Mouse (Mus musculus) telencephalon, adult 2 months (tissue): Measurements from ENCODE around the gene Igfbp6.
A peak's percentile ranks its signal among the peaks of the same experiment; 100 is the strongest.
"Not testable (repeated sequence)": the region's sequence is repeated elsewhere in the genome, so short reads cannot be mapped to it uniquely, and the experiment has no call there.

Experiments used
- DNase-seq: peaks from one replicate; pipeline ENCODE4 v3.0.0-alpha.2; 2011; ENCODE audit warnings: low read depth, low spot score

The Igfbp6 gene

GRCm38 (mm10) chr15:102136129-102136758, 7.9 kb upstream of the Igfbp6 start, which contains the start of gene Spryd3:
Gene Spryd3 (minus strand): TSS chr15:102136234.
- peak; percentile 94 for DNase-seq

DNA sequence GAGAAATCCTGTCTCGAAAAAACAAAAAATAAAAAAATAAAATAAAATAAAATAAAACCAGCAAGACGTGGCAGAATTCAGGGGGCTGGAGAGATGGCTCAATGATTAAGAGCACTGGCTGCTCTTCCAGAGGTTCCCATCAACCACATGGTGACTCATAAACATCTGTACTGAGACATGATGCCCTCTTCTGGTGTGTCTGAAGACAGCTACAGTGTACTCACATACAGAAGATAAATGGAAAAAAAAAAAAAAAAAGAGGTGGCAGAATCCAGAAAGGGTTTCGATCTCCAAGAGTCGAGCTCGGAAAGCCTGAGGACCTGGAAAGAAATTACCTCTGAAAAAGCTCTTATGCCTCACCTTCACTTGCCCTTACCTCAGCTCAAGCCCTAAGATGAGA, 3.0 kb upstream of the Igfbp6 start:
- DNase-seq: no peak

DNA sequence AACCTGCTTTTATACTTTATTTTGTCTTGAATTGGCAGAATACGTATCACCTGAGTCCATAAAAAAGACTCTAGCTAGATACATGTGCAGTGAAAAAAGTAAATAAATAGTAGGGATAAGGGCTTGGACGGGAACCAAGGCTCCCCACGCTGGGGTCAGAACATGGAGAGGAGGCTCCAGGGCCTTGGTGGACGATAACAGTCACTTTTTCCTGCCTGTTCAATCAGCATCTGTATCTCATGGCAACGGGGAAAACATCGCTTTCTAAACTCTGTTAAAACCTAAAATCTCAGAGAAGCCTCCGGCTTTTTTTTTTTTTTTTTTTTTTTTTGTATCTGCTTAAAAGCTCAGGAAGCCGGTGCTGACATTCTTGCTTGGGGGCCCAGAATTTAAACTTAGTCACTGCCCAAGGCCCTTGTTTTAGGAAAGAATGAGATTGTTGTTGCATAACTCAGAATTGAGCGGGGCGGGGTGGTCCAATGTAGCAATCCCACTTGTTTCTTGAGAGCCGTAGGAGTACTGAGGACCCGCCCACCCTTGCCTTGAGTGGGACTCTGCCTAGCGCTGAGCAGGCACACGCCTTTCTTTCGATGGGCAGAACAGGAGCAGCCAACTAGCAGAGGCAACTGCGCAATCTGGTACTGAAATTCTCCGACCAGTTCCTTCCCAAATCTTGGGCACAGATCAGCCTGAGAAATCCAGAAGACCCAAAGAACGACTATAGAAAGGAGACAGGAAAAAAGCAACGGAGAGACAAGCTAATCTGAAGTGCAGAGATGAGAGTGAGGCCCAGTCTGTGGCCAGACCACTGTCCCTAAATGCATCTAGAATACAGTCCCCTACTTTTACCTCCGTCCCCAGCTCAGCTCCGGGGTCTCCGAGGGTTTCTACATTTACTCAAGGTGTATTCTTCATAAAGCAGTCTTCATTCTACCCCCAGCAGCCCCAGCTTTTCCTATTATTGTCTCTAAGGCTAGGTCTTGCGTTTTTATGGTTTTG, 949 bp upstream of the Igfbp6 start:
- DNase-seq: peak; percentile 42

- DNase-seq: no peak
Measured at GRCm38 (mm10) chr15:102144726-102145125, 564 bp downstream of the Igfbp6 start.

GRCm38 (mm10) chr15:102145330-102145729, 1.2 kb downstream of the Igfbp6 start:
- peak; percentile 75 for DNase-seq

DNA sequence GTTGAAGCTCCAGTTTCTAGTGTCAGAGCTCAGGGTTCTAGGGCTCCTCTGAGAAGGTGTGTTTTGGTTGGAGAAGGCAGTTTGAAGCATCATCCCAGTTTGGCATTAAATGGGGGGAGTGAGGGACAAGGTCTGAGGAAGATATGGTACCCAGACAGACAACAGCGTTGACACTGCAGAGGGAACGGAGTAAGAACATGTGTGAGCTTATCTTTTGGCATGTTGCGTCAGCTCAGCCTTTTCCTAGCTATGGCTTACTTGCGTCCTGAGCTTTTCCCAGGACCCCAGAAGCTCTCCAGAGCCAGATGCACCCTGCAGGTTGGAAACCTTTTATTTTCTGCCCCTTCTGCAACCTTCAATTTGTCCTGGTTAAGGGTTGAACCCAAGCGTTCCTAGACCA, 1.9 kb downstream of the Igfbp6 start:
- no peak for DNase-seq

GRCm38 (mm10) chr15:102146882-102147281, 2.7 kb downstream of the Igfbp6 start:
- DNase-seq: no peak

DNA sequence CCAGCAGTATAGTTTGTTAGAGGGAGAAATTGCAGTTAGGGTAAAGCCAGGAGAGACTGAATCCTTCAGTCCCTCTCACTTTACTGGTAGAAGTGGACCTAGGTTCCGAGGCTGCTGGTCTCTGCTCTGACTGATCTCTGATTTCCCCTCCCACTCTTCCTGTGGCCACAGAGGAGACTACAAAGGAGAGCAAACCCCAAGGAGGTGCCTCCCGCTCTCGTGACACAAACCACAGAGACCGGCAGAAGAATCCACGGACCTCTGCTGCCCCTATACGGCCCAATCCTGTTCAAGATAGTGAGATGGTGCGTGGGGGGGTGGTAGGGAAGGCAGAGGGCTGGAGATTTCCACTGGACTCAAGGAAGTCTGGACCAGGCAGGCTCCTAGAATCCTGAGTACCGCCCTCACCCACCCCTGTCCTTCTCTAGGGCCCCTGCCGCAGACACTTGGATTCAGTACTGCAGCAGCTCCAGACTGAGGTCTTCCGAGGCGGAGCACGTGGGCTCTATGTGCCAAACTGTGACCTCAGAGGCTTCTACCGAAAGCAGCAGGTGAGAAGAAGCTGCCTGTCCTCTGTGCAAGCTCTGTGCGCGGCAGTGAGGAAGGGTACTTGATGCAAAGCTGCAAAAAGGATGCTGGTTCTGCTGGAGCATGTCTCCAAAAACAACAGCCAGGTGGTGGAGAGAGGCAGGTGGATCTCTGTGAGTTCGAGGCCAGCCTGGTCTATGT, 3.7 kb downstream of the Igfbp6 start:
- no peak for DNase-seq

DNA sequence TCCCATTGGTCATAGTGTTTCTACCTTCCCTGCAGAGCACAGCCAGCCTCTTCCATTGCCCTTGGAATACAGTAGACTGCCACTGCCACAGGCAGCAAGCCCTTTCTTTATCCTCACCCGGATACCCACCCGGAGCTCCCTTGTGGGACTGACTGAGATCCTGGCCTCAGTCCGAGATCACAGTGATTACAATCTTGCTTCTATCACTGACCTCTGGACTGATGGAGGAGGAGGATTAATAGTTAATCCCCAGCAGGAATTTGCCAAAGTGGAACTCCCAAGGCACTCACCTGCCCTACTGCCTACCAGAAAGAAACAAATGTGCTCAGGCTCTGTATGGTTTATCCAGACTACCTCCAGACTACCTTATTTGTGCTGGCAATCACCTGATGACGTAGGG, 5.4 kb downstream of the Igfbp6 start:
- no peak for DNase-seq

- no peak for DNase-seq
Measured at GRCm38 (mm10) chr15:102150301-102151135, 6.4 kb downstream of the Igfbp6 start, which contains the start of gene Soat2. Gene Soat2 (plus strand): TSS chr15:102150526.

GRCm38 (mm10) chr15:102152646-102153045, 8.5 kb downstream of the Igfbp6 start:
- no peak for DNase-seq

DNA sequence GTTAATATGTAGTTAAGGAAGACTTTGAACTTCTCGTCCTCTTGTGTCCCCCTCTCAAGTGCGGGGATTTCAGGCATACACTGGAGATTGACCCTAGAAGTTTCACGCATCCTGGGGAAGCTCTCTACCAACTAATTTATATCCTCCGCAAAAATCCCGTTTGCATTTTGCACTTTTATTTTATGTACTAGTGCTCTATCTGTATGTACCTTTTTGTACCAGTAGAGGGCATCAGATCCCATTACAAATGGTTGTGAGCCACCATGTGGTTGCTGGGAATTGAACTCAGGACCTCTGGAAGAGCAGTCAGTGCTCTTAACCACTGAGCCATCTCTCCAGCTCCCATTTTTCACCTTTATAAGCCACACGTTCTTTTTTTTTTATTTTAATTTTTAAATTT, 10.8 kb downstream of the Igfbp6 start:
- not testable (repeated sequence) for DNase-seq

DNA sequence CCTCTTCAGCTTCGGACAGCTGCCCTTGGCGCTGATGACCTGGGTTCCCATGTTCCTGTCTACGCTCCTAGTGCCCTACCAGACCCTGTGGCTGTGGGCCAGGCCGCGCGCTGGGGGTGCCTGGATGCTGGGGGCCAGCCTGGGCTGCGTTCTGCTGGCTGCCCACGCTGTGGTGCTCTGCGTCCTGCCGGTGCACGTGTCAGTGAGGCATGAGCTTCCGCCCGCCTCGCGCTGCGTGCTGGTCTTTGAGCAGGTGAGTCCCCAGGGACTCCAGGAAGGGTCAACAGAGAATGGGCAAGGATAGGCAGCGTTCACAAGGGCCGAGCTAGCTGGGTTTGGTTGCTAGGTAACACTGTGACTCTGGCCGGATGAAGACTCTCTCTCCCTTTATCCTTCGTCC, 12.7 kb downstream of the Igfbp6 start:
- DNase-seq: no peak

DNA sequence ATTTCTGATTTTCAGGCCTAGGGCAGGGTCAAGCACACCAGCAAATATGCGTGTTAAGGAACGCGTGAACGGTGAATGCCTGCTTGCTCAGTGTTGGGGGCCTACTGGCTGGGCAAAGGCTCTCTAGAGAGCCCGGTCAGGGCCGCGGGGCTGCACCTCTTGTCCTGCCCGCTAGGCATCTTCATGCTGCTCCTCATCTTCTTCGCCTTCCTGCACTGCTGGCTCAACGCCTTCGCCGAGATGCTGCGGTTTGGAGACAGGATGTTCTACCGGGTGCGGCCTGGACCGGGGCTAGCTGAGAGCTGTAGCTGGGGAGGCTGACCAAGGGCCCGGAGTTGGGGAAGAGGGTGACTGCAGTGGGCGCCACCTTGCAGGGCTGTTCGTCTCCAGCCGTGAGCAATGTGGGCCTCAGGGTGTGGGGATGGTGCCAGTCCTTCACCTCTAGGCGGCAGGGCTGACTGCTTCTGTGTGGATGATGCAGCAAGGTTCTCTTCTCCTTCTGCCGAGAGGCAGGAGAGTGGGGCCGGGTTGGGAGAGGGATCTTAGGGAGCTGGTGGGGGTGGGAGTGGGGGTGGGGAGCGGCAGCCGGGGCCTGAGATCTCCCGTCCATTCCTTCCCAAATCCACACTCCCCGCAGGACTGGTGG, 16.4 kb downstream of the Igfbp6 start:
- no peak for DNase-seq

DNA sequence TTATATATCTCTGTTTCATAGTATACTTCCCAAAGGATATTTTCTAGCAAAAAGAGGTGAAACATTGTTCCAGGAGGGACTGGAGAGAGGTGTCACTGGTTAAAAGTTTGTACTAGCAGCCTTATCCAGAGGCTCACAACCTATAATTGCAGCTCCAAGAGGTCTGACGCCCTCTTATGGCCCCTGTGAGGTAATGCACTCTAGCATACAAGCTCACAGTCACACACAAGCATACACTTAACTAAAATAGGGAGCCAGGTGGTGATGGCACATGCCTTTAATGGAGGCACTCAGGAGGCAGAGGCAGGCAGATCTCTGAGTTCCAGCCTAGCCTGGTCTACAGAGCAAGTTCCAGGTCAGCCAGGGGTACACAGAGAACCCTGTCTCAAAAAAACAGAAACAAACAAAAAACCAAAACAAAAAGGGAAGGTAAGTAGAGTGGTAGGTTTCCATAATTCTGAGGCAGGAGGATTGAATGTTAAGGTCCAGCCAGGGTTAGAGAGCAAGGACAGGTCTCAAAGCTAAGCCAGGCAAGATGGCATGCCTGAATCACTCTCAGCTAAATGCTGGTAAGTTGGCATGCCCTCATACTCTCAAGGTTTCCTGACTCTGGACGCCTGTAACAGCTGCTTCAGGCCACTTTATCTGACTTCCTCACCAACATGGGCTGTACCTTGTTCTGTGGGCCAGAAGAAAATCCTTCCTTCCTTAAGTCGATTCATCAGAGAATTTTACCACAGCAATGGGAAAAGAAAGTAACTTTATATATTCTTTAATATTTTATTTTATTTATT, 19.9 kb downstream of the Igfbp6 start:
- no peak for DNase-seq

DNA sequence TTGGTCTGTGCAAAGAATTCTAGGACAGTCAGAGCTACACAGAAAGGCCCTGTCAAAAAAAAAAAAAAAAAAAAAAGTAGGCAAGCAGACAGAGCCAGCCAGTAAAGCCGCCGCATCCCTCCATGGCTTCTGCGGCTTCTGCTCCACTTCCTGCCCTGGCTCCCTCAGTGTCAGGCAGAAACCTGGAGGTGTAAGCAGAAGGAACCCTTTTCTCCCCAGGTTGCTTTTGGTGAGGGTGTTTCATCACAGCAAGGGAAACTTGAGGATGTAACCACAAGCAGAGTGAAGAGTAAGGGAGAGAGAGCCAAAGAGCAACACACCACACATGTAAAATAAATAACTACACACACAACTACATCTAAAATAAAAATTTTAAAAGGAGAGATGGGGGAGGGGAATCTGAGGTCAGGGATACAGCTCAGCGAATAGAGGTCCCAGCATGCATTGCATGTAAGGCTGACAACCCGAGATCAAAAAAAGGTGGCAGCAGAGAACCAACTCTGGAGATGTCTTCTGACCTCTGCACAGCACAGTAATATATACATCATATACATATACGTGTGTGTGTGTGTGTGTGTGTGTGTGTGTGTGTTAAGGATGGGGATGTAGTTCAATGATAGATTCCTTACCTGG, 21.4 kb downstream of the Igfbp6 start:
- no peak for DNase-seq

GRCm38 (mm10) chr15:102167620-102168021, 23.5 kb downstream of the Igfbp6 start:
- no peak for DNase-seq

- DNase-seq: no peak
Measured at GRCm38 (mm10) chr15:102169064-102169463, 24.9 kb downstream of the Igfbp6 start.

- DNase-seq: no peak
Measured at GRCm38 (mm10) chr15:102173581-102173980, 29.4 kb downstream of the Igfbp6 start.
